Mouse (Mus musculus): ENCODE data around the gene Gfer.

- TF ChIP-seq CTCF (IDR thresholded peaks at IDR 0.05; ENCODE audit: control insufficient read depth, insufficient read depth, insufficient replicate concordance, low read depth, low read length) (no peak), POLR2A (IDR thresholded peaks at IDR 0.05; ENCODE audit: control insufficient read depth, low read depth, low read length) (no peak)
These were observed 24.6 kb downstream of the Gfer start for GRCm38 (mm10) chr17:24671346-24671745.
